Mouse (Mus musculus) frontal cortex, adult (tissue): ENCODE results near the gene Noxa1.
A peak's percentile ranks its signal among the peaks of the same experiment; 100 is the strongest.

Source experiments
- ATAC-seq: cut with Nextera tagmentation; 2 replicates; pipeline ENCODE4 v1.9.2; 2017; ENCODE audit warnings: mild to moderate bottlenecking, moderate library complexity, mixed read lengths; ENCODE audit not compliant: low TSS enrichment

Noxa1 gene

DNA sequence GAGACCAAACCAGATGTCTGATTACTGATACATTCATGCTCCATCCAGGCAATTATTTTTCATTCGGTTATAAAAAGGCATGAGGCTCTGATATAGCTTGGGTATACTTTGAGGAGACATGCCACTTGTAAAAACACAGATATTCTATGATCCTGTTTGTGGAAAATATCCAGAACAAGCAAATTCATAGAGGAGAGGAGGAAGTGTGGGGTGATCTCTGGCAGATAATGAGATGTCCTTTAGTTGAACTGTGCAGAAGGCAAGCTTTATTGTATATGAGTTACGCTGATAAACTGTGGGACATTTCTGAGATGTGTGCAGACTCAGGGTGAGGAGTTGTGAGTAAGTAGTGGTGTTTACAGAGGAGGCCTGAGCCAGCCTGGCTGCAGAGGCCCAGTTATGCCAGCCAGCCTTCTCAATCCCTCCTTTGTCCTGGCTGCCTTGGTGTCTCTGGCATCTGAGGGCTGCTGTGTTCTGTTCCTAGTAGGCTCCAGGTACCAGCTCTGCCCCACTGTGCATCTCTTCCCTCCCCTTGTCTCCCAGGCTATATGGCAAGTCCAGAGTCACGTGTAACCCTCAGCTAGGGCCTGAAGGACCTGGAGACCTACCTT, 3.2 kb upstream of the Noxa1 start:
- no peak; the same call in 1 of the 2 replicates for ATAC-seq

- ATAC-seq, result no peak
Observed at GRCm38 (mm10) chr2:25094785-25095108, 202 bp downstream of the Noxa1 start.

DNA sequence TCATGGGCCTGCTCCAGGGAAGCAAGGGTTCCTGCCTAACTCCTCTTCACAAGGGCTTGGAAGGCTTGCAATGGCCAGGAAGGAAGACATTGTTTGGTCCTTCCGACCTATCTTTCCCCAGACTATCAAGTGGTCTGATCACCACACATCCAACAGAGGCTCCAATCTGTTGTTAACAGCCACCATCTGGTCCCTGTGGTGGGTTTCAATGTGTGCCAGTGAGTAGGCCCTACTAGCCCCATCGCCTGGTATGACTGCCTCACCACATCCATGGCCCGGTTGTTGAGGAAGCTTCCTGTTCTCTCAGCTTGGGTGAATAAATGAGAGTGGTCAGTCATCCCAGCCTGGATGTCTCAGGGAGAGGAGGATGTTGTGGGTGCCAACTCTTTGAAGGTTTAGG, 6.3 kb downstream of the Noxa1 start:
- ATAC-seq, result no peak

GRCm38 (mm10) chr2:25087842-25088241, 7.1 kb downstream of the Noxa1 start:
- ATAC-seq, result no peak

DNA sequence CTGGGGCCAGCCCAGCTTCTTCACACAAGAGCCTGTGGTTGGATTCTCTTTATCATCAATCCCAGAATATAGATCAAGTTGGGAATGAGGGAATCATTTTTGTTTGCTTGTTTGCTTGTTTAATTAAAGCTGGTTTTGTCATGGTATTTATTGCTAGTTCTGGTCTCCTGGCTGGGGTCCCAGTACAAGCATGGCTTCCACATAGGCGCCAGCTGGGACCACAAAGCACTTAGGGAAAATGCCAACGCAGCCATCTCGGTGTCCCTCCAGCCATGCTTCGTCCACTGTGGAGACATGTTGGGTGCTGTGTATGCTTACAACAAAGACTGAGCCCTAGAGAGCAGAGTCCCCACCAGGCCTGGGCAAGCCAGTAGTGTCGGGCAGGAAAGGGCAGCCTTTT, 9.4 kb downstream of the Noxa1 start:
- ATAC-seq, result no peak

DNA sequence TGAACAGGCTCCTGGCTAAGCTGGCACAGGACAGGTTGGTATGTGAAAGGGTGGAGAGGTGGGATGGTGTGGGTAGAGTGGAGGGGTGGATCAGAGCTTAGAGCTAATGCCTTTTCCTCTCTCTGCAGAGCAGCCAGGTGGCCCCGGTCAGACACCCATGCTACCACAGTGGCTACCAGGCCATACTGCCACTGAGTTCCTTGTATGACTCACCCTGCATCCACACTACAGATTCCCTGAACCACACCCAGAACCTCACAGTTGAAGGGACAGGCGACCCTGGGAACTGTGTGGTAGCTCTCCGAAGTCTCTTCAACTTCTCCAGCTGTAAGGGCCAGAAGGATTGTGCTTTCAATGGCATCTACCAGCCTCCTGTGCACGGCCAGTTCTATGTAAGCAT, 11.3 kb downstream of the Noxa1 start:
- no peak for ATAC-seq

DNA sequence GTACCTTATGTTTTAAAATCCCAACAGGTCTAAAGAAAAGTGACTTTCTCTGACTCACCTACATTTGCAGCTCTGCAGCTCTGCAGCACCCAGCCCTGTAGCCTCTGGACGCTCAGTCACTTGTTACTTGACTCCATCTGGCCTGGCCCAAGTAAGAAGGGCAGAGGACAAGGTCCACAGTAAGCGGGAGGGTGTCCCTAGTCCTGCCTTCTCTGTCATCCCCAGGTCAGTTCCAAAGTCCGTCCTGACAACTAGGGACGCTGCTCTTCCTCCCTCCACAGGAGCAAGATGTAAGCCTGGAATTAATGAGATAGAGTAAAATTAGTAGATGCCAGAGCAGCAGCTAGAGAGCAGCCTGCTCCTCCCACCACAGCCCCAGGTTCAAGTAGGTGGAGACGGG, 14.9 kb downstream of the Noxa1 start, which contains the start of gene Entpd8:
Entpd8 (plus strand) TSS at position 229 of the 400 bp plus-strand sequence.
- ATAC-seq, result no peak

GRCm38 (mm10) chr2:25078967-25079366, 16.0 kb downstream of the Noxa1 start:
- no peak for ATAC-seq

- ATAC-seq, result no peak
Observed at GRCm38 (mm10) chr2:25075506-25075905, 19.4 kb downstream of the Noxa1 start.

DNA sequence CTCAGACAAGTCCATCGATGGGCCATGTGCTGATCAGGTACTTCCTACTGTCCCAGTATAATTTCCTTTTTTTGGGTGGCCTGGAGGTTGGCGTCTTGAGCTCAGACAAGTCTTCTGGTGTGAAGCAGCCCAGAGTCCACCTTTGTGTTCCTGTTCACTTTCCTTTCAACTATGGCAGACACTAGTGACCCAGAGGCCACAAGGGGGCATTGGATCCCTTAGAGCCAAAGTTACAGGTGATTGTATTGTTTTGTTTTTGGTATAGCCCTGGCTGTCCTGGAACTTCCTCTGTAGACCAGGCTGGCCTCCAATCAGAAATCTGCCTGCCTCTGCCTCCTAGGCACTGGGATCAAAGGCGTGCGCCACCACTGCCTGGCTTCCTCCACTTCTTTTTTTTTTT, 22.6 kb downstream of the Noxa1 start:
- no peak for ATAC-seq

- ATAC-seq, result no peak
Observed at GRCm38 (mm10) chr2:25069537-25069936, 25.4 kb downstream of the Noxa1 start.

- no peak for ATAC-seq
Observed at GRCm38 (mm10) chr2:25066552-25066951, 28.4 kb downstream of the Noxa1 start.

DNA sequence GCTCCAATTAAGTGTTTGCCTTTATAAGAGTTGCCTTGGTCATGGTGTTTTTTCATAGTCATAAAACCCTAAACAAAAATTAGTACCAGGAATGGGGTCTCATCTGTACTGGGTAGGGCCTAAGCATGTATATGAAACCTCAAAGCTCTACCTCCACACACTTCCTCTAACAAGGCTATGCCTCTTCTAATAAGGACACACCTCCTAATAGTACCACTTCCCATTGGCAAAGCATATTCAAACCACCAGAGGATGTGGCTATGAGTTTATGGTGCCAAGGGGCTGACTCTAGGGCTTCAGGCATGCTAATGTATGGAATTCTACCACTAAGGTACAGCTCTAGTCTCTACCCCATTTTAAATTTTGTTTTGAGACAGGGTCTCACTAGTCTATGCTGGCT, 29.4 kb downstream of the Noxa1 start:
- no peak for ATAC-seq

DNA sequence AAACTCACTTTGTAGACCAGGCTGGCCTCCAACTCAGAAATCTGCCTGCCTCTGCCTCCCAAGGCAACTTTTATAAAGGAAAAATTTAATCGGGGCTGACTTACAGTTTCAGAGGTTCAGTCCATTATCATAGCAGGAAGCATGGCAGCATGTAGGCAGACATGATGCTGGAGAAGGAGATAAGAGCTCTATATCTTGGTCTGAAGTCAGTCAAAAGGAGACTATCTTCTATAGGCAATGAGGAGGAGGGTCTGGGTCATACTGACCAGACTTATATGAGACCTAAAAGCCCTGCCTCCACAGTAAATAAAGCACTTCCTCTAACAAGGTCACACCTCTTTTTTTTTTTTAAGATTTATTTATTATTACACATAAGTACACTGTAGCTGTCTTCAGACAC, 30.7 kb downstream of the Noxa1 start:
- ATAC-seq, result no peak

GRCm38 (mm10) chr2:25063523-25063922, 31.4 kb downstream of the Noxa1 start:
- ATAC-seq, result no peak

- ATAC-seq, result no peak
Observed at GRCm38 (mm10) chr2:25058926-25059325, 36.0 kb downstream of the Noxa1 start.

DNA sequence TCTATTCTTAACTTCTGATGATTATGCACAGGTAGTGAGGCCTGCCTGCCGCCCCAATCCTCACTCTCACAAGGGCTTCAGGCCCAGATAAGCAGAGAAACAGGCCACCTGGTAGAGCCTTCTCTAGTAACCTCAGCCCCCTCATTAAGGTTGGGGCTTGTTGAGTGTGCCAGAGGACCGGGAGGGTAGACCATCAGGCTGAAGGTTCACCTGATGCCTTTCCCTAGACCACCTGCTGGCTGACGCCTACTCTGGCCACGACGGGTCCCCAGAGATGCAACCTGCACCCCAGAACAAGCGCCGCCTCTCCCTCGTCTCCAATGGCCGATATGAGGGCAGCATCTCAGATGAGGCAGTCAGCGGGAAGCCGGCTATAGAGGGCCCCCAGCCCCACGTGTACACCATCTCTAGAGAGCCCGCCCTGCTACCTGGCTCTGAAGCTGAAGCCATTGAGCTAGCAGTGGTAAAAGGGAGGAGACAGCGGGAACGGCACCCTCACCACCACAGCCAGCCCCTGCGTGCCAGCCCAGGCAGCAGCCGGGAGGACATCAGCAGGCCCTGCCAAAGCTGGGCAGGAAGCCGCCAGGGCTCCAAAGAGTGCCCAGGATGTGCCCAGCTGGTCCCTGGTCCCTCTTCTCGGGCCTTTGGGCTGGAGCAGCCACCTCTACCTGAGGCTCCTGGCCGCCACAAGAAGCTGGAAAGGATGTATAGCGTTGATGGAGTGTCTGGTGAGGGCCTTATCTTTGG, 39.4 kb downstream of the Noxa1 start:
- ATAC-seq, result no peak

- ATAC-seq, result peak; percentile 33; the same call in 1 of the 2 replicates
Observed at GRCm38 (mm10) chr2:25055068-25055405, 39.9 kb downstream of the Noxa1 start.

GRCm38 (mm10) chr2:25054221-25055067, 40.5 kb downstream of the Noxa1 start, which contains the start of gene Nsmf:
TSS of gene Nsmf (plus strand) at chr2:25054355.
- ATAC-seq, result peak; percentile 74

DNA sequence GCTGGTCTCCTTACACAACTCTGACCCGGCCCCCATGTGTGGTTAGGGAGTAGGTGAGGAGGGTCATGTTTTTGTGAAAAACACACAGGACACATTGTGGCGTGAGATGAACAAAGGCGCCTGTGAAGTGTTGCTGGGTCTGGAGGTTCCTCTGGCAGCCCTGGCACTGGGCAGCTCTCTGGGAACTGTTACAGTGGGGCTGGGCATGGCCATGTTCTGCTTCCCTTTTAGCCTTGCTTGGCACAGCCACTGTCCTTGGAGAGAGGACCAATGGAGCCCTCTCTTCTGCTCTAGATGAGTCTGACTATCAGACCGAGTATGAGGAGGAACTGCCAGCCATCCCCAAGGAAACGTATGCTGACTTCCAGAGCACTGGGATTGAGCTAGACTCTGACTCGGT, 41.8 kb downstream of the Noxa1 start:
- no peak for ATAC-seq

- no peak for ATAC-seq
Observed at GRCm38 (mm10) chr2:25051450-25051849, 43.5 kb downstream of the Noxa1 start.

- peak; percentile 36; the same call in 1 of the 2 replicates for ATAC-seq
Observed at GRCm38 (mm10) chr2:25050921-25051320, 44.0 kb downstream of the Noxa1 start.

DNA sequence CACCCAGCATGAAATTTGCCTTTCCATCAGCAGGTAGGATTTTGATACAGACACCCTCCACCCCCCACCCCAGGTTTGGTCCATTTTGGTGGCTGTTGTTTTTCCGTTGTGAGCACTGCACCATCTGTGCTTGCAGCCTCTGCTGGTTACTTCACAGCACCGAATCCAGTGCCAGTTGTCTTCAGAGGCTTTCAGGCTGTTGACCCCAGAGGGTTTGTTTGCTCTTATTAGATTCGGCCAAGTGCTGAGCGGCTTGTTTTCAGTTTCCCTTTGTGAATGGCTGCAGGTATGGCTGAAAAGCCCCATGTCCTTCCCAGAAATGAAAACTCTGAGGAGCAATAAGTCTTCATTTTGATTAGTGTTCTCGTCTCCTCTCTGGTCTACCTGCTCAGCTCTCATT, 54.9 kb downstream of the Noxa1 start:
- ATAC-seq, result no peak
